Mouse (Mus musculus) heart, embryonic 13.5 days (tissue): Measurements from ENCODE around the gene Usp16. TPM values are rescaled to one million over a fixed set of nuclear protein-coding genes. Genes with fewer than 3 reads are reported as not detected.

Source experiments
- ATAC-seq: fragments of 200-750 bp; cut with Nextera tagmentation; 2 replicates; pipeline ENCODE4 v1.8.0; 2017; ENCODE audit warnings: moderate TSS enrichment; ENCODE audit not compliant: insufficient number of reproducible peaks, low FRiP score, low TSS enrichment; ENCODE audit errors: extremely low read depth
- H3K27ac ChIP-seq: fragments of 300-500 bp; sonication (generic); replicated peaks from 2 replicates; pipeline ENCODE4 v1.5.1; 2015; ENCODE audit warnings: moderate library complexity, mild to moderate bottlenecking, inconsistent platforms
- H3K27me3 ChIP-seq: fragments of 300-500 bp; sonication (generic); replicated peaks from 2 replicates; pipeline ENCODE4 v1.6.1; 2015; ENCODE audit warnings: mild to moderate bottlenecking, inconsistent platforms
- H3K36me3 ChIP-seq: fragments of 300-500 bp; sonication (generic); 2 replicates; pipeline ENCODE4 v1.6.1; 2015; ENCODE audit warnings: mild to moderate bottlenecking, inconsistent platforms
- H3K4me1 ChIP-seq: fragments of 300-500 bp; sonication (generic); 2 replicates; pipeline ENCODE4 v1.6.1; 2015; ENCODE audit warnings: inconsistent platforms
- H3K4me2 ChIP-seq: fragments of 300-500 bp; sonication (generic); 2 replicates; pipeline ENCODE4 v1.6.1; 2015; ENCODE audit warnings: inconsistent platforms, mild to moderate bottlenecking, moderate library complexity
- H3K4me3 ChIP-seq: fragments of 300-500 bp; sonication (generic); 2 replicates; pipeline ENCODE4 v1.5.1; 2015; ENCODE audit warnings: moderate library complexity, mild to moderate bottlenecking, inconsistent platforms
- H3K9ac ChIP-seq: fragments of 300-500 bp; sonication (generic); 2 replicates; pipeline ENCODE4 v1.6.1; 2015; ENCODE audit warnings: inconsistent platforms, mild to moderate bottlenecking, moderate library complexity
- H3K9me3 ChIP-seq: fragments of 300-500 bp; sonication (generic); 2 replicates; pipeline ENCODE4 v1.6.1; 2016; ENCODE audit warnings: inconsistent platforms
- WGBS: fragments of 180-500 bp; shearing (Covaris S2); methylation state at CpG from one replicate; pipeline ENCODE4 v1.1.7; 2015; ENCODE audit warnings: mixed read lengths; 5-methylcytosine and 5-hydroxymethylcytosine counted together
- polyA plus RNA-seq: library from polyadenylated mRNA; unstranded; fragments of >200 nt; fragmentation: Nextera tagmentation; extraction: Ambion mirVana; gene quantifications from 2 replicates; pipeline ENCODE4 v1.2.1, GENCODE M21; 2015

The Usp16 gene
- polyA plus RNA-seq, 1 experiment from 2014 or later = 30.2 TPM

GRCm38 (mm10) chr16:87524228-87524627 is 69.7 kb downstream of the Usp16 start:
- Histone ChIP-seq H3K4me2 (no peak overlapping the region), H3K4me1 (peaks cover 8% of the 10 kb centered on the region), H3K9ac (no peak overlapping the region), H3K9me3 (no peaks in the 10 kb centered on the region), H3K27ac (no peak overlapping the region), H3K4me3 (no peak overlapping the region), H3K27me3 (peaks cover 9% of the 10 kb centered on the region; the same call in 1 of the 2 replicates), H3K36me3 (no peaks in the 10 kb centered on the region)
- no peak for ATAC-seq
- WGBS = 73% methylated on average over 5 of the region's 5 CpGs

- H3K27ac ChIP-seq = no peak overlapping the region
- no peaks in the 10 kb centered on the region for H3K36me3 ChIP-seq
- ATAC-seq = no peak
- H3K4me1 ChIP-seq = peaks cover 8% of the 10 kb centered on the region
- no peak overlapping the region for H3K4me2 ChIP-seq
- H3K27me3 ChIP-seq = peaks cover 9% of the 10 kb centered on the region; the same call in 1 of the 2 replicates
- WGBS = 58% methylated on average over 8 of the region's 8 CpGs
- H3K4me3 ChIP-seq = no peak overlapping the region
- H3K9ac ChIP-seq = no peak overlapping the region
- no peaks in the 10 kb centered on the region for H3K9me3 ChIP-seq
Measured at GRCm38 (mm10) chr16:87527553-87528249, 73.2 kb downstream of the Usp16 start.

GRCm38 (mm10) chr16:87528755-87529154 is 74.3 kb downstream of the Usp16 start:
- WGBS = 57% methylated on average over 10 of the region's 10 CpGs
- Histone ChIP-seq H3K9me3 (no peaks in the 10 kb centered on the region), H3K4me2 (no peak overlapping the region), H3K27me3 (peaks cover 9% of the 10 kb centered on the region; the same call in 1 of the 2 replicates), H3K4me3 (no peak overlapping the region), H3K4me1 (peaks cover 4% of the 10 kb centered on the region), H3K27ac (no peak overlapping the region), H3K36me3 (no peaks in the 10 kb centered on the region), H3K9ac (no peak overlapping the region)
- no peak for ATAC-seq

Other genes with a start within 250 kb of the Usp16 start
- 26.9 and 27.5 TPM in 2 replicates for gene N6amt1, start 100.5 kb upstream of the Usp16 start, polyA plus RNA-seq
- 16.4 and 17.5 TPM in 2 replicates for gene Ltn1, start 22.1 kb upstream of the Usp16 start, polyA plus RNA-seq
- 11.0 and 12.2 TPM in 2 replicates for gene Rwdd2b, start 14.1 kb upstream of the Usp16 start, polyA plus RNA-seq
- 290 and 329 TPM in 2 replicates for gene Cct8, start 41.2 kb downstream of the Usp16 start, polyA plus RNA-seq
- gene Map3k7cl, start 98.6 kb downstream of the Usp16 start, polyA plus RNA-seq = 0.31 and 0.46 TPM in 2 replicates
- gene Bach1, start 244.2 kb downstream of the Usp16 start, polyA plus RNA-seq = 9.2 and 9.5 TPM in 2 replicates